Mouse (Mus musculus) ovary, postnatal 10 days (tissue): ENCODE data around the gene Rab17.

Experiments used
- DNase-seq: peaks from one replicate; pipeline ENCODE4 v3.0.0; 2022; ENCODE audit warnings: low spot score

Gene Rab17

GRCm38 (mm10) chr1:90995916-90996315, 26.5 kb upstream of the Rab17 start:
- no peak for DNase-seq

- DNase-seq, result no peak
Measured at GRCm38 (mm10) chr1:90981346-90981745, 11.9 kb upstream of the Rab17 start.

GRCm38 (mm10) chr1:90980638-90981330, 11.3 kb upstream of the Rab17 start:
- no peak for DNase-seq

- no peak for DNase-seq
Measured at GRCm38 (mm10) chr1:90975960-90976359, 6.5 kb upstream of the Rab17 start.

- DNase-seq, result no peak
Measured at GRCm38 (mm10) chr1:90974906-90975649, 5.6 kb upstream of the Rab17 start.

- DNase-seq, result no peak
Measured at GRCm38 (mm10) chr1:90973574-90973911, 4.1 kb upstream of the Rab17 start.

- peak; percentile 96 for DNase-seq
Measured at GRCm38 (mm10) chr1:90972911-90973573, 3.6 kb upstream of the Rab17 start.

GRCm38 (mm10) chr1:90969881-90970390, 475 bp upstream of the Rab17 start:
- no peak for DNase-seq

GRCm38 (mm10) chr1:90968649-90969048, 812 bp downstream of the Rab17 start:
- DNase-seq, result no peak

- DNase-seq, result no peak
Measured at GRCm38 (mm10) chr1:90967583-90967982, 1.9 kb downstream of the Rab17 start.

- no peak for DNase-seq
Measured at GRCm38 (mm10) chr1:90962994-90963393, 6.5 kb downstream of the Rab17 start.

- DNase-seq, result no peak
Measured at GRCm38 (mm10) chr1:90962526-90962925, 6.9 kb downstream of the Rab17 start.

GRCm38 (mm10) chr1:90956245-90957096, 13.0 kb downstream of the Rab17 start:
- no peak for DNase-seq

GRCm38 (mm10) chr1:90953688-90954087, 15.8 kb downstream of the Rab17 start:
- no peak for DNase-seq

- no peak for DNase-seq
Measured at GRCm38 (mm10) chr1:90952808-90953207, 16.7 kb downstream of the Rab17 start, which contains the start of gene Prlh. Gene Prlh, plus strand, starts transcription at chr1:90953108.

GRCm38 (mm10) chr1:90951670-90952069, 17.8 kb downstream of the Rab17 start:
- no peak for DNase-seq

GRCm38 (mm10) chr1:90949309-90949708, 20.2 kb downstream of the Rab17 start:
- DNase-seq, result no peak

- DNase-seq, result no peak
Measured at GRCm38 (mm10) chr1:90947252-90947651, 22.2 kb downstream of the Rab17 start.

- no peak for DNase-seq
Measured at GRCm38 (mm10) chr1:90945171-90945570, 24.3 kb downstream of the Rab17 start.

GRCm38 (mm10) chr1:90939980-90940379, 29.5 kb downstream of the Rab17 start:
- no peak for DNase-seq

- DNase-seq, result no peak
Measured at GRCm38 (mm10) chr1:90936990-90937389, 32.5 kb downstream of the Rab17 start.

- no peak for DNase-seq
Measured at GRCm38 (mm10) chr1:90933001-90933400, 36.5 kb downstream of the Rab17 start.
